Mouse (Mus musculus) cerebellum, postnatal 25 days (tissue): ENCODE data around the gene Ube2g1.
"Not testable (repeated sequence)": the region's sequence is repeated elsewhere in the genome, so short reads cannot be mapped to it uniquely, and the experiment has no call there.

Experiments used
- DNase-seq, 2 experiments: peaks; one replicate each; pipeline ENCODE4 v3.0.0; 2021; ENCODE audit warnings: mixed read lengths in 2 of 2

Ube2g1 gene

GRCm38 (mm10) chr11:72695025-72695424 lies 87.9 kb downstream of the Ube2g1 start:
- no peak for DNase-seq

DNA sequence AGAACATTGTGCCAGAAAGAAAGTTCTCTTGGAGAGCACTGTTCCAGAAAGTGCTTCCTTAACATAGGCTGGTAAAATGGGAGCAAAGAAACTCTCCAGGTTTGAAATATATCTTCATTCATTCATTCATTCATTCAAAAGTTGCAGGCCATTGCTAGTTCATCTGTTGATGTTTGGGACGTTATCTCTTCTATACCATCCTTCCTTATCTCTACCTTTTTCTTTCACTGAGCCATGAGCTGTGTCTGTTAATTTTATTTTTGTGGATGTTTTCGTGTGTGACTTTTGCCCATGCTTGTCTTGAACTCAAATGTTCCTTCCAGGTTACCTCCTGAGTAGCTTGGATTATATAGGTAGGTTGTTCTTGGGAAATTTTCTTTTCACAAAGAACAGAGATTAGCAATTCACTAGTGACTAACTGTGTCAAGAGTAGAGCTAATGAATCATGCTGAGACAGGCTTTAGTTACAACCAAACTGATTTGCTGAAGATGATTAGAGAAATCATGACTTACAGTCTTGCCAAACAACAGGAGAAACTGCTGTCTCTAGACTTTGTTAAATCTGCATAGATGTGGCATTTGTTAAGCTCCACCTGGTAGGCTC lies 89.4 kb downstream of the Ube2g1 start:
- DNase-seq, result no peak

DNA sequence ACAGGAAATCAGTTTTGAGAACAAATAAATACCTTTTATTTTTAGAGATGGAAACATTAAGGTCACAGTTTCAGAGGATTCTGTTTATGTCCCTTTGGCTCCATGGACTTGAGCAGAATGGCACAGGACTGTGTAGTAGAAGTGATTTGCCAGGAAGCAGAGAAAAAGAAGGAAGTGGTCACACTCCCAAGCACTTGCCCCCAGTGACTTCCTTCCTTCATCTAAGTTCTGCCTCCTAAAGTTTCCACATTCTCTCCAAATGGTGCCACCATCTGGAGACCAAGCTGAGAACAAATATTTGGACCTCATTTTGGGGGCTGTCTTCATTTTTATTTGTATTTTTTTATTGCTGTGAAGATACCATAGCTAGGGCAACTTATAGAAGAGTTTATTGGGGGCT lies 90.2 kb downstream of the Ube2g1 start:
- no peak for DNase-seq

- not testable (repeated sequence) for DNase-seq
Observed at GRCm38 (mm10) chr11:72705111-72705510, 98.0 kb downstream of the Ube2g1 start.

GRCm38 (mm10) chr11:72712721-72713120 lies 105.6 kb downstream of the Ube2g1 start:
- DNase-seq, result peak in 1 of 2 experiments; percentile 27

DNA sequence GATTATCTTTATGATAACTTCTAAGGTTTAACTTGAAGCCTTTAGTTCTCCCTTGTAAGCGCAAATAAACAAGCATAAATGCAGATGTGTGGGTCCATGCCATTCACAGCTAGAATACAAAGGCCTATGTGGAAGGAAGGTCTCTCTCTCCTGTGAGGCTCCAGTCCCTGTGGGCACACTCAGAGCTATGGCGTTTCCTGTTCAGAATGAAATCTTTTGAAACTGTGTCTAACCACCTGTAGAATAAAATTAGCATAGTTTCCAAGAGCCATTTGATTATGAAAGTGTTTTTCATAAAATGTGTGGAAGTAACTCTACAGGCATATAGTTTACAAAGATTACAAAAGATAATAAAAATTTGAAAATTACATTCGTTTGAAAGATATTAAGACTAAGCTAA lies 111.1 kb downstream of the Ube2g1 start:
- DNase-seq, result no peak

- DNase-seq, result no peak
Observed at GRCm38 (mm10) chr11:72723165-72723564, 116.1 kb downstream of the Ube2g1 start.

GRCm38 (mm10) chr11:72723871-72724270 lies 116.8 kb downstream of the Ube2g1 start:
- DNase-seq, result peak; percentile 21 to 52

- DNase-seq, result no peak
Observed at GRCm38 (mm10) chr11:72726023-72726422, 118.9 kb downstream of the Ube2g1 start.

DNA sequence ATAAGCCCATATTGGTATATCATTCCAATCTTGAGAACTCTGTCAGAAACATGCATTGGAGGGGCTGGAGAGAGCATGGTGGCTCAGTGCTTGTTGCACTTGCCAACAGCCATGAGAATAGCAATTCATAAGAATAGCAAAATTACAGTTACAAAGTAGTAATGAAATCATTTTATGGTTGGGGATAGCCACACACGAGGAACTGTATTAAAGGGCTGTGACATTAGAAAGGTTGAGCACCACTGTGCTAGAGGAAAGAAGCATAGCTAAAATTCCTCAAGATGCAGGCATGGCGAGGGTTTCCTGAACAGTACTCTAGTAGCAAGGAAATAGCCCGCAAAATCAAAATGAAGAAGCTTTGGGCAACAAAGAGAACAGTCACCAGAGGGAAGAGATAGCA lies 126.7 kb downstream of the Ube2g1 start:
- no peak for DNase-seq

- DNase-seq, result no peak
Observed at GRCm38 (mm10) chr11:72734840-72735518, 127.9 kb downstream of the Ube2g1 start.

DNA sequence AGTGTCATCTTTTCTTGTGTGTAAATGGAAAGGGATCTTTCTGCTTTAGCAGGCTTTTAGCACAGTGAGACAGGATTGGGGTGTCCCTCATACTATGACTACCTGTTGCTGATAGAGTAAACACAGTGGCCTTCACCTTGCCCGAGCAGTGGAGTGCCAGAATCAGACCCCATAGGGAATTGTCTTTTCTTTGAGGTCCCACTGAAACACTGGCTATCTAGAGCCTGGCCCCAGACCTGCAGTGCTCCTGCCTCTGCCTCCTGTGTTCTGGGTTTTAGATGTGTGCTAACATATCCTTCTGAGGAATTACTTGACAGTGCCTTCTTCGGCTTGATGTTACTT lies 128.4 kb downstream of the Ube2g1 start:
- no peak for DNase-seq
